Mouse (Mus musculus): ENCODE data around the gene Atp8b4.

Gene Atp8b4

DNA sequence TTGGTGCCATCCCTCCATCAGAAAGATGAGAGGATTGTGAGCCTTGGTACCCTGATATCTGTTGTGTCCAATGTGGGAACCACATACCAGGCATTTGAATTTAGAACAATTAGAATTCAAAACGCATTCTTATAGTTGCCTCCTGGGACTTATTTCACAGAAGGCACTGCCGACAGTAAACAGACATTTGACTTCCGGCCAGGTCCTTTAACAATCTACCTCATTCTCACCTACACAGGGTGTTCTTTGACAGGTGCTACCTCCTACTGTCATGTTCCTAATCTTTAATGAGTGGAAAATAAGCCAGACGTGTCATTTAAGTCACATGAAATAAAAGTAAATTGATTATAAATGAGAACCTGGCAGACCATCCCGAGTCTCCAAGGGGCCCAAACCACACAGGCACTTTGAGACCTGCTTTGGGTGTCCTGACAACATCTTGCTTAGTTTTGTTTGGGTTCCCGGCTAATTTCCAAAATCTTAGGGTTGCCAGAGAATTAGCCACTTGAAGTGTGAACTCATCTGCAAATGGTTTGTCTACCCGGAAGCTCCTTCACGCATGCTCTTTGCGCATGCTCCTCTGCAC lies 67.9 kb downstream of the Atp8b4 start:
- DNase-seq = no peak

DNA sequence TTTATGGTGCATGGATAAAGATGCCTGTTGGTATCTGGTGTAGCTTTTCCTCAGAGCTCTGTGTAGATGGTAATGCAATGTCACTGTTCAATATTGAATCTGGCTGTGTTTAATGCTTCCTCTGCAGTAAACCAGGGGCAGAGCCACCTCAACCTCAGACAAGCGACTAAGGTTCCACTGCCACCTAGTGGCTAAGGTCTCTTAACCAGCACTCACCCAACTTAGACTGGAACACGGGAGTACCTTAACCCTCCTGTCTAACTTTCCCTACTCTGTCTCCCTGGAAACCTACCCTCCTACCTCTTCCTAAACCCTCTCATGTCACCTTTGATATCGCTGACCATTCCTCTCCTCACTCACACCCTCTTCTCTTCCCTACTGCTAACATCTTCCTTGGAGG lies 71.2 kb downstream of the Atp8b4 start:
- DNase-seq = peak; percentile 52

DNA sequence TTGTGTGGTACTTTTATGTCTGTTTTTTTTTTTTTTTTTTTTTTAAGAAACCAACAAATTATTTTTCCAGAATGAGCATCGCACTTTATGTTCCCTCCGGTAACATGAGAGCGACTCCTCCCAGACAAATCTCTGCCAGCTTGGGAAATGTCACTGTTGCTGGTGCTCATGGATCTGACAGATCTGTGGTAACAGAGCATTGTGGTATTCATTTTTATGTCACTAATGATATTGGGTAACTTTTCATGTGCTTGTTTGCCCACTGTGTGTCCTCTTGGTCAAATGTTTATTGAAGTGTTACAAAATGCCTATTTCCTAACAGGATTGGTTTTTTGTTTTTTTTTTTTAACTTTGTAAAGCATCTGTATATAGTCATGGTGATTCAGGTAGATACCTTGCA lies 75.3 kb downstream of the Atp8b4 start:
- no peak for DNase-seq

DNA sequence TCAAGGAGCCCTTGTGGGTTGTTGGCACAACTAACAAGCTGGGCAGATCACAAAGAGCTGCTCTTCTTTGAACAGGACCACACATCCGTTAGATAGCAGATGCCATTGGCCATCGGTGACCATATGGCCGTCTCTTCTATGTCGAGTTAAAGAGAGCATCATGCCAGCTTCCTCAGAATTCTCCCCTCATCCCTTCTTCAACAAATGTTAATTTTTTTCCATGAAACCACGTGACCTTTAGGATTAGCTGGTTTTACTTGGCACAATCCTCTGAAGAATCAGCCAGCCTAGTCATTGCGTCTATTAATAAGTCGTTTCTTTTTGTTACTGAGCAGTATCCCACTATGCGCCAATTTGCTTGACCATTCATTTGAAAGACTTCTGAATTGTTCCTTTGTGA lies 75.8 kb downstream of the Atp8b4 start:
- DNase-seq = no peak

DNA sequence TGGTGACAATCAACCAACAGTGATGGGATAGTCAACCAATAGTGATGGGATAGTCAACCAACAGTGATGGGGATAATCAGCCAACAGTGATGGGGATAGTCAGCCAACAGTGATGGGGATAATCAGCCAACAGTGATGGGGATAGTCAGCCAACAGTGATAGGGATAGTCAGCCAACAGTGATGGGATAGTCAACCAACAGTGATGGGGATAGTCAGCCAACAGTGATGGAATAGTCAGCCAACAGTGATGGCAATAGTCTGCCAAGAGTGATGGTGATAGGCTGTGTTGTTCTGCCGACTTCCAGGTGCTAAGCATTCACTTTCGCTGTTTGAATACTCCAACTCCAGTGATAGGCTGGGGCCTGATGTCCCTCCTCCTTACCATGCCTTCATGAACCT lies 79.6 kb downstream of the Atp8b4 start:
- no peak for DNase-seq

DNA sequence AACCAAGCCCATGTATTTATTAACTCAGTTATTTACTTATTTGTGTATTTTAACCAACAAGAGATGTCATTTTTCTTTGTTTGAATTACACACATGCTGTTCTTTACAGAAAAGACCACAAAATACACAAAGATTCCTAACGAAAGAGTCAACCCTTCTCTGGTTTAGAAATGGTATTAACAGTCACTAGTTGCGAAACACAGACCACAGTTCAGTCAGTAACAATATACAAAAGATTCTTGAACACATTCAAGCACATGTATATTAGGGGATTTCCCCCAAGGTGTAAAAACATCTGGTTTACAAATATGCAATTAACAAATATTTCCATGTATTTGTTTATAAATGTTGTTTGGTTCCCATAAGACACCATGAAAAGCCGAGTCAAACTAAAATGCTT lies 81.6 kb downstream of the Atp8b4 start:
- no peak for DNase-seq

DNA sequence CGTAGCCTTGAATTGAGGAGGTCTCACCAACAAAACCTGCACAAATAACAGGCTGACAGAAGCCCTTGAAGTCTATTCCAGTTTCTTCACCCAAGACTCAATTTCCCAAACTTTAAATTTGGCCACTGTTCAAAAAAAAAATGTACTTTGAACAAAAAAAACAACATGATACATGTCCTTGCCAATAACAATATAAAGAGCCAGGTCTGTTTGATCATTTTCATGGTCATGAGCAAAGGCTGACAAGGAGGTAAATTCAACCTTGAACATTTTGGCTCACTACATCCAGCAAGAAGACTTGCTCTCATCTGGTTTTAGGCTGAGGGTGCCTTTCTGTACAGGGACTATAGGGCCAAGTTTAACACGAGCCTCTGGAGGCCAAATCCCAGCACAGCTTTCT lies 83.7 kb downstream of the Atp8b4 start:
- DNase-seq = no peak

DNA sequence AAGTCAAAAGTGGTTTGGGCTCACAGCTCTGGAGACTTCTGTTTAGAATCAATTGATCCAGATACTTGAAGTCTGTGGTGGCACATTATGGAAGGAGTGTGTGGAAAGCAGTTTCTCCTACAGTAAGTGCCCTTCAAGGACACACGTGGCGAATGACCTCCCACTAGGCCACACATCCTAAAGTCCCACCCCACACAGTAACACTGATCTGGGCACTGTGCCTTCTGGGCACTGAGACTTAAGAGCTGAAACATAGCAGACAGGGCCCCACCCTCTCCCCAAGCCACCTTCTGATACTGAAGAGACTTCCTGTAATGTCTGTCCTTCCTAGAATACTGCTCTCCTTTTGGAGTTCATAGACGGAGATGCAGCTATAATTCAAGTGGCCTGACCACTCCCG lies 84.5 kb downstream of the Atp8b4 start:
- DNase-seq = no peak

DNA sequence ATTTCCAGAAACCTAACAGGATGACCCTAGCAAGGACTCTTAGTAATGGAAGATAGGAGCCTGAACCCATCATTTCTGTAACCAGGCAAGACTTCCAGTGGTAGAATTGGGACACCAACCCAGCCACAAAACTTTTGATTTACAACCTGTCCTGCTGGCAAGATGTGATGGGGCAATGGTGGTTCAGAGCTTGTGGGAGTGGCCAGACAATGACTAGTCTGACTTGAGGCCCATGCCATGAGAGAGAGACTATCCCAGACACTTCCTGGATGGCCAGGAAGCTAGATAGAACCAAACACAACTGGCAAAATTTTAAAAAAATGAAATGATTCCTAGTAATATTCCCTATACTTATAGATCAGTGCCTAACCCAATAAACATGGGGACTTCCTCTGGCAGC lies 87.7 kb downstream of the Atp8b4 start:
- no peak for DNase-seq

DNA sequence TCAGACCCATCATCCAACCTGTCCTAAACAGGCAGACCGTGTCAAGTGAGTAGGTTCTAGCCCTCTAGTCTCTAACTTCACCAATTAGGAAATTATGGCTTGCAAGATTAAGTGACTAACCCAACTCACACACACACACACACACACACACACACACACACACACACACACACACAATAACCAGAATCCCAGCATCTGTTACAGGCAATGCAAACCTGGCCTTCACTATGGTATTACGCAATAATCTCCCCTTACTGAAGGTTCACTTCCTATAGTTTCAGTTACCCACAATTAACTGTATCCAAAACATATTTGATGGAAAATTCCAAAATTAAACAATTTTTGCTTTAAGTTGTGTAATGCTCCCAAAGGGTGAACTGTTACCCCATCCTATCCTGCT lies 101.0 kb downstream of the Atp8b4 start:
- DNase-seq = no peak

DNA sequence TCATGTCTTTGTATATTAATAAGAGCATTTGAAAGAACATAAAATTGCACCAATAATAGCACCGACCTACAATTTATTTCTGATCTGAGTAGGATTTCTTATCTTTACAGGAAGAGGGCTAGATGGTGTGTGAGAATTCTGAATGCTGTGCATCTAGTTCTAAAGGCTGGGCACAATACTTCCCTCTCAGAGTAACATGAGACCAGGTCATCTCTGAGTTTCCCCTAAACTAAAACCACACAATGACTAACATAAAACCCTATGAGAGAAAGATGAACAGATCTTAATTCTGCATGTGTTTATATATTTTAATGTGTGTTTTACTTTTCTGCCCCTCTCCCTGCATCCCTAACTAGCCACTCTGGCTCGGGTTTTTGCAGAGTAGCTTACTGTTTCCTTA lies 101.5 kb downstream of the Atp8b4 start:
- no peak for DNase-seq

DNA sequence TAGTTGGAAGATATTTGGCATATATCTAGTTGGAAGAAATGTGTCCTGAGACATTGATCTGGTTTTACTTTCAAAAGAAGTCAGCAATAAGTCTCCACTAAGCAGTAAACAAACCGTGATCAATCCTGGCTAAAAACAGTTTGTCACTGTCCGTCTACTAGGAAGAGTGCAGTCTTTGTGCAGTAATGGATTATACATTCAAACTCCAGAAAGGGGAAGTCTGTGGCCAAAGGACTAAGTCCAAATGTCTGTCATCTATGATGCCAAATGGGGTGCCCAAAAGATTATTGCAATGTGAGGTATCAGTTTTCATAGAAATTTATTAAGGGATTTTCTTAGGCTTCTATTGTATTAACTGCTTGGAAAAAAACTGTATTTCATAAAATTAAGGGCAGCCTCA lies 102.3 kb downstream of the Atp8b4 start:
- no peak for DNase-seq

DNA sequence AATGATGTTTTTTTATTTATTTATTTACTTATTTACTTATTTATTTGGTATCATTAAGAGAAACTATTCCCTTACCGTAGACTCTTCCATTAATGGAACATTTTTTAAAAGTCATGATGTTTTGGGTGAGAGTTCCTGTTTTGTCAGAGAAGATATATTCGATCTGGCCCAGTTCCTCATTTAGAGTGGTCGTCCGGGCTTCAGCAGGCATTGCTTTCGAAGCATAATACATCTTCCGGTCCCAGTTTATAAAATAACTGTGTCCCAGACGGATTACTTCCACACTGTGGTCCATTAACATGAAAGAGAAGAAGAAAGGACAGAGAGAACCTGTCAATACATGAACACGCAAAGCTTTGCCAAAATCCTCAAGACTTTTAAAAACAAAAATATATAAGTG lies 103.0 kb downstream of the Atp8b4 start:
- no peak for DNase-seq

DNA sequence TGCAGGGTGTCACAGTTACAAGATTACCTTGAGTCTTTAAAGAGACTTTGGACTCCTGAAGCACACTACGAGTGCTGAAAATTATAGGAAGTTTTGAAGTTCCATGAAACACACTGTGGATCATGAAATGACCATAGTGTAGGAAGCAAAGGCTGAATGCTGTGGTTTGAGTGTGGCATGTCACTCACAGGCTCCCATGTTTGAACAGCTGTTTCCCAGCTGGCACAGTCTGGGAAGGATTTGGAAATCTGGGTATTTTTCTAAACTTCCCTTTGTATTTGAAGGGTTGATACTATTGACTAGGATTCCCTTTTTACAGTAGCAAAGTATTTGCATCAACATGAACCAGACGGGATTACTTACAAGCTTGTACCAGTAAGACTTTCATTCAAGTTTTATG lies 105.5 kb downstream of the Atp8b4 start:
- no peak for DNase-seq

DNA sequence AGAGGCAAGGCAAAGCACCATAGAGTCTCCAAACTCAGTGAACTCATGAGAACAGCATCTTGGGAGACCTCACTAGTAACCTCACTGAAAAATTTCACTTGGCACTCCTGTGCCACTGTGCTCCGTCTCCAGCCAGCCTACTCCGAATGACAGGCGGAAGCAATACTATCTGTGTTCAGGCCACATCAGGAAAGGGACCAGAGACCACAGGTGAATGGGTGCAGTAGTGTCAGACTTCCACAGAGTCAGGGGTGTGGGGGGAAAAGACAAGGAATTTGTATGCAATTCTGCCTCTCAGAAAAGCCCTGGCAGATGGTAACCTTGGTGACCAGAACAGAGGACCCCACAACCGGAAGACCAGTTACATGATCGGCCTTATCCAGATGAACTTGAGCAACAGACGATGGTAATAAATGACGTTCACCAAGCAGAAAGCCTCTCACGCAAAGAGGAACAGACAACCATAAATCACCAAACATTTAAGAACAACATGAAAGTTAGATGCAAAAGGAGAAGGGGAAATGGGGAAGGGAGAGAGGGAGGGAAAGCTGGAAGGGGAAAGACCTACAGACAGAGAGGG lies 112.9 kb downstream of the Atp8b4 start:
- no peak for DNase-seq

DNA sequence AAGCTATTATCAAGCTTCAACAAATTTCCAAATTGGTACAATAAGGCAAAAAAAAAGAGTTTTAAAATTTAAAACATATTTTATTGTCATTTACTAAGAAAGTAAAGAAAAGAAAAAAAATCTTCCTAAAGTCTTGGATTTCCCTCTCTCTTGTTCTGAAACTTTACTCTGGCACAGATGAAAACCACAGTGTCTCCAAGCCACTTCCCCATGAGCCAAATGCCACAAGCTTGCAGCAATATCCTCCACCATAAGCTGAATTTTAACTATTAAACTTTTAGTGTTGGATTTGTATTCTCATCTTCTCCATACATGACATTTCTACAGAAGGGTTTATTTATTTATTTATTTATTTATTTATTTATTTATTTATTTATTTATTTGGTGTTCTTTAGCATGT lies 114.4 kb downstream of the Atp8b4 start:
- no peak for DNase-seq

DNA sequence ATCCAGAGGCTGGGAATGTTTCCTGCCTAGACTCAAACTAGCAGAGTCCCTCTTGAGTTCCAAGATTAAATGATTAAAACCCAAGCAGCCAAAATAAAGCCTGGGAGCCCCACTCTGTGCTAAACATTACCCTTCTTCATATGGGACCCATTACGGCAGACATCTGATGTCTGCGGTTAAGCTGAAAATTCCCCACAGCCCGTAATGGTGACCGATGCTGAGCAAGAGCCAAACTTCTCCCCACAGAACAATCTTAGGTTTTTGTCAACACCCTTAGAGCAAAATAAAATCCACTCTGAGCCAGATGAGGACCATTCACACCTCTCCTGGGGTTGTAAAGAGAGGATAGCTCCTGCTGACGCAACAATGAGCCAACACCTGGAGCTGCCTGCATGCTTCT lies 120.2 kb downstream of the Atp8b4 start:
- DNase-seq = no peak

DNA sequence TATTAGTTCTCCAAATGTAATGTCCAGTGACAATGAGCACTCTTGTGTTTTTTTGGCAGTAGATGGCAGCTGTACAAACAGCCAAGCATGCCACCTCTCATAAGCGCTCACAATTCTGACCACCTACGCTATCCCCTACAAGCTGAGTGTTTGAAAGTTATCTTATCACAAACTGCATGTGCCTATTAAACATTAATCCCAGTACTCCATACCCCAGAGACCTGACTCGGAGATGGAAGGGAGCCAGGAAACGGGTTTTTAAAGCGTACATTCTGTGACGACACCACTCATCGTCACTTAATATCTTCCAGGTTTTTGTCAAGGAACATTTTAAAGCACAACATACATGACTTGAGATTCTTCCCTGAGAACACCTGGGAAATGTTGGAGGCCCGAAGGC lies 128.8 kb downstream of the Atp8b4 start:
- DNase-seq = no peak

DNA sequence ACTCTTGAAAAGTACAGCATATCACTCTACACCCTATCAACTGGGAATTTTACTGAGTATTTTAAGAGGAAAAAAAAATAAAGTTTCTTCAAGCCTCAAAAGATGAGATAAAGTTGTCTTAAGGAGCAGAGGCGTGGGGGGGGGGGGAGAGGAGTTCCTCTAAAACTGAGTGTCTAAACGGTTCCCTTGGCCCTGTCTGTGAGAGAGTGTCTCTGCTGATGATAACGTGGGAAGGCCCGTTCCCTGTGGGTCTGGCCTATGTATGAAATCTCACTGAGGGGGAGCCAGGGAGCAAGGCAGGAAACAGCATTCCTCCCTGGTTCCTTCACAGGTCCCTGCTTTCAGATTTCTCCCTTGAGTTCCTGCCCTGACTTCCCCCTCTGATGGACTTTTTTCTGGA lies 130.7 kb downstream of the Atp8b4 start:
- DNase-seq = no peak

DNA sequence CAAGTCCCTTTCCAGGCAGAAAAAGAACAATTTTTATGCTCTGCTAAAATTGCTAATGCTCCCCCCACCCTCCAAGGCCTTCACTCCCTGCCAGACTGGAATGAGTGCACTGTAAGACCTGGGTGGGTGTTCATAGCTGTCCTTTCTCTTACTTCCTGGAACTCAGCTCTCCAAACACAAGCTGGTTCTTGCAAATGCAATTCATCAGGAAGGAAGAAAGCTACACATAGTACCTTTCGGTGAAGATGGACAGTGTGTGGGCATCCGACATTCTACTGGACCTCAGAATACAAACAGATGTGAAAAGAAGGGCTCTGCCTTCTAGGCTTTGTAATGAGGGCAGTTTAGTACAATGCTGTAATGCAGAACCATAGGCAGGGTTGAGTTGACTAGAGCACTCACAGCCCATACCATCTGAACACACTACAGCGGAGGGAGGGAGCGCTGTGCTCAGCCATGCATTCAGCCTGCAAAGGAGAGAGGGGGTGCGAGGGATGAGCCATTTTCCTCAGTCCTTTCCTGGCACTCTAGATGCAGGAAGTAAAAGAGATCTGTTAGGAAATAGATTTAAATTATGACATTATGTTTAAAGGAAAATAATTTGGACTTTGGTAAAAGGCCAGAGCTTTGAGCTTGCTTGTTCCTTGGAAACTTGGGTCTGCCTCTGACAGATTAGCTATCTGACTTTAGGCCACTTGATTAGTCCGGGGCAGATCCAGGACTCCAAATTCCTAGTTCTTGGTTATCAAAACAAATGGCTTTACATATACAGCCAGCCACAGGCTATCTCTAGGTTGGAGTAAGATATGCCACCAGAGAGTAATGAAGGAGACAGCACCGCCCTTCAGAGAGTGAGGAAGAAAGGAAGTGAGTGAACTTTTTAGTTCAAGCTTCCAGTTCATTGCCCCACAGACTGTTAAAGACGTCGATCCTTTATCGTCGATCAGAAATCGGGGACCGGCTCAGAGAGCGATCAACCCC lies 136.4 kb downstream of the Atp8b4 start:
- no peak for DNase-seq

DNA sequence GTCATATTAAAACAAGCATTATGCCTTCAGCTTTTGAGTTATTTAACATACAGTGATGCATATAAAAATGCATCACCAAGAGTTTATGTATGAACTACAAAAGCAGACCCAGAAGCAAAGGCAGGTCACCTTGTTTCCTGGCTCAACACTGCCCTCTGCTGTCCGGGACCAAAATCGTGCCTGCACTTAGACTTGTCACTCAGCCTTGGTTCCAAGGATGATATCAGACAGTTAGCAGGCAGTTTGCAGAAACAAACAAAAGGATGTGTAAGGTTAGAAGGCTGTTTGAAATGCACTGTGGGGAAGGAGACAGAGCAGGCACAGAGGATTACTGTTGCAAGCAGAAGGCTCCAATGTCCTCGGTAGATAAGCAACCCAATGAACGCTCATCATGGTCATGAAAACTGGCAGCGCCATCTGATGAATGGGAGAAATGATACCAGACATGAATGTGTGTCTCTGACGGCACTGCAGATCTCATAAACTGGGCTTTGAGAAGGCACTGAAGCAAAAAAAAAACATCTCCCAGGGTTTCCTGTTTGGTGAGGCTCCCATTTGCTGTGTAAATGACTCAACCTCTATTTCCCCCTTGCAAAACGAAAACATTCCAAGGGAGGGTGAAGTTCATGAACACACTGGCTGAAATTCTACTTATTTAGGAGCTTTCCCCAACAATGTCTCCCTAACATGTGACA lies 137.3 kb downstream of the Atp8b4 start:
- peak; percentile 56 for DNase-seq

DNA sequence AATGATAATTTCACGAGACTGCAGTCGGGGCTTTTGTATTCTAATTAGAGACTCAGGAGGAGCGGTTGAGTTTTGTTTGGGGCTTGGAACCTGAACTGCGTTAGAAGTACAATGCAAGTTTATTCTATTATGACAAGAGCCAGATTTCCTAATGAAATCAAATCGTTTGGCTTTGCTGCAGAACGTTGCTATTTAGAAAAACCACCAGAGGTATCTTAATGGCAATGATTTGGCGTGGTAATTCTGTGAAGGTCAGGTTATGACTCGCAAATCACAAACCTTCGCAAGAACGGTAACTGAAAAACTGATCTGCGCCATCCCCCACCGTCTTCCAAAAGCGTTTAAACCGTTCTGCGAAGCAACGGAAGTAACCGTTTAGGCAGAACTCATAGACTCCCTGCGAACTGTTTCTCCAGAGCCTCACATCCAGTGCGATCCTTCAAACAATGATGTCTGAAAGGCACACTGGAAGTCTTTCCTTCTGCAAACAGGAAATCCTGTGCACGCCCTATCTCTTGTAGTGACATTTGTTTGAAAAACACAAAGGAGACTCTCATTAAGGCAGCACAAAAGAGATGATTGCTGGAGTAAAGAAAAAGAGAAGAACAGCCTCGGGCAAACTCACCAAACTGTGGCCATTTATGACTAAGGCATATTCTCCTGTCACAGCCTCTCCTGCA lies 139.2 kb downstream of the Atp8b4 start:
- no peak for DNase-seq

DNA sequence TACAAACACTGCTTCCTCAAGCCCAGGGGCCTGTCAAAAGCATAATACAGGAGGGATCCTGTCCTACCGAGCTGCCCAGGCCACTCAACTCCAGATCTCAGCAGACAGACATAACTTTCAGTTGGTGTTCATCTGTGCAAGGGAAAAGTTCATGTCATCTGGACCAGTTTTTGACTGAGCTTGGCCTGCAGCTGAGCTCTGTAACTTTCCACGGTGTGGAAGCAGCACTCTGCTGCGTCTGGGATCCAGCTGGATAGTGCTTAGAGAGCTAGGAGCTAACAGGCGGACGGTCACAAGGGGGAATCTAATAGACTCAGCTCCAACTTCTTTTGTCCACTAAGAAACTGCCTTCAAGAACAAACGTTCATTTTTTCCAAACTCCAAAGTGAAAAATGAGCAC lies 139.8 kb downstream of the Atp8b4 start:
- DNase-seq = no peak
